Mouse (Mus musculus) liver, postnatal 0 days (tissue): Measurements from ENCODE around the gene D8Ertd738e.

Source experiments
- CTCF ChIP-seq: sonication (generic); IDR thresholded peaks from 2 replicates; pipeline ENCODE4 v1.5.1; 2016; ENCODE audit warnings: antibody characterized with exemption, low read depth
- EP300 ChIP-seq: IDR thresholded peaks from 2 replicates; pipeline ENCODE4 v1.6.1; 2016; ENCODE audit warnings: antibody characterized with exemption, low read depth, mild to moderate bottlenecking

GRCm38 (mm10) chr8:84205073-84205472, 44.4 kb downstream of the D8Ertd738e start:
- TF ChIP-seq CTCF (no peak), EP300 (no peak)
